Mouse (Mus musculus): ENCODE data around the gene Tmem59. TPM values are rescaled to one million over a fixed set of nuclear protein-coding genes. Genes with fewer than 3 reads are reported as not detected.

Gene Tmem59
- 267 and 292 TPM in 2 replicates for total RNA-seq (2015)
- 122 and 151 TPM in 2 replicates for total RNA-seq (2017)

DNA sequence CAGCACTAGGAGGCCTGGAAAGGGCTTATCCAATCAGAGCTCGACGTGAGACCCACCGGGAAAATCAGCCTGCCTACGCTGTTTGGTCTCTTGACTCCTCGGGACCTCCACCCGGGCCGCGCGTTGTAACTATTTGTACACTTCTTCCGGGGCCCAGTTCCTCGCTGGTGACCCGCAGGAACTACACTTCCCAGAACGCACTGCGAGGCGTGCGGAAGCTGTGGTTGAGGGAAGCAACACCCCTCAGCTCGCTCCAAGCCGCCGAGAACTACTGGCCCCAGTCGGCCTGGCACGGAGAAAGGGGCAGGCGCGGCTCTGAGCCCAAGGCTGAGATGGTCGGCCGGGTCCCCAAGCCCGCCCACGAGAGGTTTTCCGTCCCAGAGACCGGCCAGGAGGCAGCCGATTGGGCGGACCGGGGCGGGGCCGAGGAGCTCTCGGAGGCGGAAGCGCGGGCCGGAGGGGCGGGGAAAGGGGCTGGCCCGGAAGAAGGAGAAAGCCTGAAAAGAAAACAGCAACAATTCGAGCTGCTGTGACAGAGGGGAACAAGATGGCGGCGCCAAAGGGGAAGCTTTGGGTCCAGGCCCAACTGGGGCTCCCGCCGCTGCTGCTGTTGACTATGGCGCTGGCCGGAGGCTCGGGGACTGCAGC lies at the start of gene Tmem59:
Tmem59 (plus strand) TSS at position 218 of the 648 bp plus-strand sequence.
- peak; percentile 80 for ATAC-seq (replicated peaks; ENCODE audit: poor library complexity)

- no peak for ATAC-seq (replicated peaks; ENCODE audit: poor library complexity)
These were observed 48.8 kb upstream of the Tmem59 start for GRCm38 (mm10) chr4:107129373-107129772.

DNA sequence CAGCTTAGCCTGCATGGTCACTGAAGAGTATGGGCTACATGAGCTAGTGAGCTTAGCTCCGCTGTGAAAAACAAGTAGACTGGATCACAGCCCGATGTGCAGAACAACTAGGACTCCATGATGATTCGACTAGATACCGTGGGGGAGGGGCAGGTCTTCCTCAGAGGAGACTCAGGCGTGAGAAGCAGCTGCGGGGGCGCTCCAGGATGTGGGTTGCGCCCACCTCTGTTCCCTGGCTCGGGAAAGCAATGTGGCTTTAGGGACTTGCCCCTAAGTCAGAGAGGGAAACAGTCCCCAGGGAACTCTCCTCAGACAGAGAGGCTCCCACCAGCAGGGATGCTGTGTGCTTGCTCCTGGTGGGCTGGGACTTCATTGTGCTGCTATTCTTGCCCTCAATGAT lies 47.7 kb upstream of the Tmem59 start:
- ATAC-seq (replicated peaks; ENCODE audit: poor library complexity): no peak

GRCm38 (mm10) chr4:107134891-107135290 lies 43.3 kb upstream of the Tmem59 start:
- ATAC-seq (replicated peaks; ENCODE audit: poor library complexity): no peak

DNA sequence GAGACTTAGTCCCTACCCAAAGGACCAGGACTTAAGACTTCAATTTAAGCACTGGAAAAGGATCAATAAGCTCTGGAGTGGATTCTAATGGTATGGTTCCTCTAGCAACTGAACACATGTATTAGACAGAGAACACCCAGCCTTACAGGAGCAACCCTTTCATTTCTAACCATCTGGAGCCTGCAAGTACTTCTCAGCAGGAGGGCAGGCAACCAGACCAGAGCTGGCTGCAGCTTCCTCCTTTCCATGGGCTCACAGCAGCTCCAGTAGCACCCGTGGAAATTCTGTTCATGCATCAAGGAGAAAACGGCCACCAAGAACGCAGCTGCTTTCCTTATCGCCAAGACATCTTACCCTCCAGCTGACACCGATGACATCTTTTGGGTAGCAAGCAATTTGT lies 42.5 kb upstream of the Tmem59 start:
- no peak for ATAC-seq (replicated peaks; ENCODE audit: poor library complexity)

- ATAC-seq (replicated peaks; ENCODE audit: poor library complexity): no peak
These were observed 41.7 kb upstream of the Tmem59 start for GRCm38 (mm10) chr4:107136531-107136930.

DNA sequence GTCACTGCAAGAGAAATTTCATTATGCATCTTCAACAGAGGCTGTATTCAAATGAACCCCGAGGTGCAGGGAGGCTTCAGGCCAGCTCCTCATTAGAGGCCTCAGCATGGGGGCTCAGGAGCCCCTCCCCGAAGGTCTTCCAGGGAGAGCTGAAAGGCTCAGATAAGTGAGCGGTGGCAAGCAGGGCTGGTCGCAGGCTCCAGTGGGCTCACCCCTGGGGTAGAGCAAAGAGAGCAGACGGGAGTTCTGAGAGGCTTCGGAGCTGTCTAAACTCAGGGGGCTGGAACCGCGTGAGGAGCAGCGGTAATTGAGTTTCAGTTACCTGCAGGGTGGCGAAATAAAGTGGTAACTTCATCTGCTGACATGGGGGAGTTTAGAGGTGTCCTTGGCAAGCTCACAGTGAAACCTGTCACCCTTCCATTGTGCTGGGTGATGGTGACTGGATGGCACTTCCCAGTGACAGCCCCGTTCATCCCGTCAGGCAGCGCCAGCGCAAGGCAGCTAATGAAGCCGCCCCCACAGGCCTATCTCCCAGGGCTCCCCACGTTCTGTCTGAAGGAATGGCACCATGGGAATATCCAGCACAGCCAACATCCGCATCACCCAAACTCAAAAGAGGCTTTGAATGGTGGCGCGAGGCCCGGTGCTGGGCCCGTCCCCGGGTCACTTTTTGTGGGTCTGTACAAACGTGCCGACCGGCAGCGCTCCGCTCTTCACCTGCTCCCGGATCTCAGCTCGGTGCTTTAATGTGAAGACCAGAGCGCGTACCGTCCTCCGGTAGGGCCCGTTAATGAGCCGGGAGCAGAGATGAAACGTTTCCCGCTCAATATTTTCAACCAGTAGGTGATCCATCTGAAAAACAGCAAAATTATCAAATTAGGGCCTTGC lies 39.0 kb upstream of the Tmem59 start:
- no peak for ATAC-seq (replicated peaks; ENCODE audit: poor library complexity)

DNA sequence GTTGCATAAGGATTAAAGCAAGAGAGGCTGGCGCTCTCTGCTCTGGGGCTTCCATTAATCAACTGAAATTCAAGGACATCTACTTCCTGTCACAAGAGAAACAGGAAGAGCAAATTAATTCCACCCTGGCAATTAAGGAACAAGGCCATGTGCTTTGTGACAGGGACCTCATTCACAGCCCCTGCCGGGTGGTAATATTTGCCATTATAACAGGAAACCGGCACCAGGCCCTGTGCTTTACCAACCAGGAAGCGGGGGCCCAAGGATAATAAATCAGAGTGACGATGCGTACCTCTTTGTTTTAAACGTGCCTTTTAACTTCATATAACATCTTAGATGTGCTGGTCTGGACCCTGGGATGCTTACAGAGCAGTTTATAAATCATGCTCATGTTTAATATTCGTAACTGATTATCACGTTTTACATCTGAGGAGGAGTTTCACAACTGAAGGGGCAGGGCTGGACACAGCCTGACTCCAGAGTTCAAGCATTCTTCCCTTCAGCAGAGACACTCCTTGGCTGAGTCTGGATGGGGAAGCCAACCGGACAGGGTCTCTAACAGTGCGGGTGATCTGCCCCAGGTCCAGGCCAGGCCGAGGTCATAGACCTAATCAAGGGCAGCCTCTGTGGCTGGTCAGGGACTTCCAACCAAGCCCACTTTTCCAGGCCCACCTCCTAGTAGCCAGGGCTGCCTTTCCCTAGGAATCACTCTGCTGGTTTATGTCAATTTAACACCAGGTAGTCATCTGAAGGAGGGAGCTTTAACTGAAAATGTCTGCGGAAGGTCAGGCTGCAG lies 38.2 kb upstream of the Tmem59 start:
- ATAC-seq (replicated peaks; ENCODE audit: poor library complexity): peak; percentile 57

DNA sequence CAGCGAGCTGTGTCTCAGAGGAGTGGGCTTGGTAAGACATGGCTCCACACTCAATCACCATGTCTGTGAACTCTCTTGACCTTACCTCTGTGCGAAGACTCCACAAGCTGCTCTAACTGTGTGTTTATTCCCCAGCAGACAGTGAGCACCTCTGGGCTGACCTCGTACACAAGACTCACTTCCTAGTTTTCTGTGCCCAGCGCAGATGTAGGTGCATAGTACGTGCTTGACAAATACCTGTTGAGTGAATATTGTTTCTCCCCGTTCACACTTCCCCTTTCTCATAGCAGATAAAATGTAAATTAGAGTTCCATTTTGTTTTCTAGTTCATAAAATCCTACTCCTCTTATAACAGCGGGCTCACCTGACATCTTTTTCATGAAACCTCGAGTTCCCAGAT lies 34.7 kb upstream of the Tmem59 start:
- ATAC-seq (replicated peaks; ENCODE audit: poor library complexity): no peak

GRCm38 (mm10) chr4:107150991-107151390 lies 27.2 kb upstream of the Tmem59 start:
- ATAC-seq (replicated peaks; ENCODE audit: poor library complexity): no peak

DNA sequence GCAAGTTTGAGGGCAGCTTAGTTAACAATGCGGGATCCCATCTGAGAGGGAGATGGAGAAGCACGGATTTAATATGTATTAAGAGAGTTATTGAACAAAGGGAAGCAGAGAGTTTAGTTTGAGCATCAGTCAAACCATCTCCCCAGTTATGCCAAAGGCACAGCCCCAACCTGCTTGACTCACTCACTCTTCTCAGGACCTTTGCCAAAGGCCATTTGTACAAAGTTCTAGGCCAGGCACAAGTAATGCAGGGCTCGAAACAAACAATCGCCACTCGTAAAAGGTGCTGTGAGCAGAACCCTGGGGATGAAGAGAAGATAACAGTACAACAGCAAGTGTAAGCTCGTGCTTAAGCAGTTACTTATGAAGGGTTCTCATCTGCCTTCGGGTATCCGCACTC lies 25.6 kb upstream of the Tmem59 start:
- ATAC-seq (replicated peaks; ENCODE audit: poor library complexity): no peak

DNA sequence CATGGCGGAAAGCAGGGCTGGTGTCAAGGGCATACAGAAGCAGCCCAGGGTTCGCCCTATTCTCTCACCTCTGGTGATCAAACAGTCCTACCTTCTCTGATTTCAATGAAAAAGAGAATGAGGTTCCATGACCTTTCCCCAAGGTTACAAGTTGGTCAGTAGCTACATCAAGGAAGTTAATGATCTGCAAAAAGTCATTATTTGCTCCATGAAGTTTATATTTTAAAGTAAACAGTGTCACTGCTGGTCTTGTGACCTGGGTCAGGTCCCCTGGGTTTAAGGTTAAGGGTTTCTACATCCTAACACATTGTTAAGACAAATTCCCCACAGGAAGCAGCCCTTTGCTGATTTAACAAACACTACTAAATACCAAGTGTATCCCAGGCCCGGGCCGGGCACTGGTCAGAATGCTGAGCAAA lies 21.2 kb upstream of the Tmem59 start:
- ATAC-seq (replicated peaks; ENCODE audit: poor library complexity): no peak

GRCm38 (mm10) chr4:107159166-107159773 lies 18.9 kb upstream of the Tmem59 start:
- no peak for ATAC-seq (replicated peaks; ENCODE audit: poor library complexity)

DNA sequence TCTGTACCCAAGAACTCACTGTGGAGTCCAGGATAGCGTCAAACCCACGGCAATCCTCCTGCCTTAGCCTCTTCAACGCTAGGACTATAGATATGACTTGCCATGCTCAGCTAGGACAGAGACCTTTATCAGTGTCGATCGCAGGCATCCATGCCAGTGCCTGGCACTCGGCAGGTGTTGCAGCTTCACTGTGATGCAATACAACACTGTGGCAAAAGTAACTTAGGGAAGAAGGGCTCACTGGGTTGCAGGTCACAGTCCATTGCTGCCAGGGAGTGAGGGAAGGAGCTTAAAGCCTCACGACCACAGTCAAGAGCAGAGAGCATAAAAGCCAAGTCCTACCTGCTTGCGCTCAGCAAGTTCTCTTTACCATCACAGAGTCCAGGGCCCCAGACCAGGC lies 18.0 kb upstream of the Tmem59 start:
- no peak for ATAC-seq (replicated peaks; ENCODE audit: poor library complexity)

GRCm38 (mm10) chr4:107163341-107163740 lies 14.9 kb upstream of the Tmem59 start:
- ATAC-seq (replicated peaks; ENCODE audit: poor library complexity): no peak

GRCm38 (mm10) chr4:107163756-107164587 lies 14.2 kb upstream of the Tmem59 start:
- ATAC-seq (replicated peaks; ENCODE audit: poor library complexity): peak; percentile 90

DNA sequence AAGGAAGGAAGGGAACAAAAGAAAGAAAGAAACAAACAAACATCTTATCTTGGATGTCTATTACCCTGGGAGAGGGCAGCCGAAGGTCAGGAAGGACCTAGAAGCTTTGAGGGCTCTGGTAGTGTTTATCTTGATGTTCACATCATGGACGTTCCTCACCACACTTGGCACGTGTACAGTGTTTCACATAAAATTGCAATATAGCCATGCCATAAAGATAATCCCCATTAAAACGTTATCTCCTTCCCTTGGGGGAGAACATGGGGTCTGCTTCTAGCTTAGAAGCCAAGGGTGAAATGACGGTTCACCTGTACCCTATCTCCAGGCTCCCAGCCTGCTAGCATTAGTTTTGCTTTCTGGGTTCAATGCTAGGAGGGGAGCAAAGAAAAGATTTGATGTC lies 11.5 kb upstream of the Tmem59 start:
- peak; percentile 15; the same call in 1 of the 2 replicates for ATAC-seq (replicated peaks; ENCODE audit: poor library complexity)

DNA sequence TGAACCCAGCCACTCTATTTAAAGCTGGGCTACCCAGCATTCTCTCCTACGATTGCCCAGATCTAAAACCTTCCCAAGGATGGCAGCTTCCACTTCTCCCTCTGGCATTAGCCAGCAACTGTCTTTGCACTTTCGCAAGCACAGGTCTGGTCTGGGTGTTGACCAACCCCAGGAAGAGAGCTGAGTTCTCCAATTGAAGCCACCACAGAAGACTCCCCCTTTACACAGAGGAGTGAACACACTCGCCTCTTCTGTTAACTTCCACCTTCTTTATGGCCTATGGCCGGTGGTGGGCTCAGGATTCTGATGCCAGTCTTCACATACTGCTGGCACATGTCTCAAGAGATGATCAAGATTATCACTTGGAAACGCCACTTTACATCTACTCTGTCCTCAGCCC lies 10.4 kb upstream of the Tmem59 start:
- peak; percentile 90 for ATAC-seq (replicated peaks; ENCODE audit: poor library complexity)

- no peak for ATAC-seq (replicated peaks; ENCODE audit: poor library complexity)
These were observed 693 bp upstream of the Tmem59 start for GRCm38 (mm10) chr4:107177506-107177905.

All from megakaryocyte progenitor cell, adult 5-6 weeks (primary cell).